In genomic region chr12:8289099-8289498, GRCm38 (mm10) we compare ENCODE assay signal across 18 mouse cellular contexts. TPM values are rescaled to one million over a fixed set of nuclear protein-coding genes. Genes with fewer than 3 reads are reported as not detected.
"Had no signal": no experiment of that assay in that cellular context is flagged by ENCODE, and none has a peak within 500 bp of the region (broad histone marks: within the 10 kb centered on the region; RNA-seq: fewer than 3 reads in every experiment).

No protein-coding gene starts in this region.

- H3K4me1 ChIP-seq: lung, embryonic 15.5 days; neural tube, embryonic 12.5 days; stomach, embryonic 15.5 days had no signal

- DNase-seq: liver, postnatal 0 days; lung, adult 2 months; lung, postnatal 14 days; lung, postnatal 36 days; right cerebral cortex, postnatal 14 days; thymus, adult 2 months; thymus, postnatal 25 days had no signal

- H3K27ac ChIP-seq: lung, embryonic 15.5 days; macrophage; midbrain, embryonic 13.5 days; midbrain, embryonic 15.5 days; neural tube, embryonic 12.5 days; stomach, embryonic 15.5 days; stomach, postnatal 0 days had no signal

- H3K27me3 ChIP-seq: lung, embryonic 15.5 days; neural tube, embryonic 12.5 days; stomach, embryonic 15.5 days had no signal

- H3K4me3 ChIP-seq: lung, embryonic 15.5 days; megakaryocyte, embryonic 14.5 days; midbrain, embryonic 13.5 days; midbrain, embryonic 15.5 days; neural tube, embryonic 12.5 days; stomach, embryonic 15.5 days had no signal

- ATAC-seq: liver, postnatal 0 days; lung, postnatal 0 days; midbrain, embryonic 13.5 days; midbrain, embryonic 15.5 days had no signal

- H3K36me3 ChIP-seq: lung, embryonic 15.5 days; midbrain, embryonic 15.5 days; neural tube, embryonic 12.5 days; stomach, embryonic 15.5 days had no signal

- H3K4me2 ChIP-seq: lung, embryonic 15.5 days; midbrain, embryonic 11.5 days; midbrain, embryonic 13.5 days; midbrain, embryonic 15.5 days; neural tube, embryonic 12.5 days; stomach, embryonic 15.5 days had no signal

- H3K9ac ChIP-seq: liver, postnatal 0 days; lung, embryonic 15.5 days; midbrain, embryonic 13.5 days; midbrain, embryonic 15.5 days; neural tube, embryonic 12.5 days; stomach, embryonic 15.5 days had no signal

- H3K9me3 ChIP-seq: lung, embryonic 15.5 days; megakaryocyte, embryonic 14.5 days; midbrain, embryonic 13.5 days; midbrain, embryonic 15.5 days; neural tube, embryonic 12.5 days; stomach, embryonic 15.5 days had no signal

RNA-seq across cellular contexts. Expression of gene Gdf7, which starts 12.7 kb away (rescaled TPM):
- polyA plus RNA-seq: liver, postnatal 0 days; lung, embryonic 15.5 days; lung, postnatal 0 days; macrophage; spleen, adult 2 months; stomach, embryonic 15.5 days; stomach, postnatal 0 days had no signal
